Mouse (Mus musculus) embryonic facial prominence, embryonic 12.5 days (tissue): ENCODE measurements at regions not wholly inside any gene's neighbourhood (a gene's known extent, or its start where the extent isn't known, plus 50 kb on each side); places are given as distances from the start of the nearest gene placed in this dataset.

Experiments used
- ATAC-seq: fragments of 200-750 bp; cut with Nextera tagmentation; 2 replicates; pipeline ENCODE4 v1.8.0; 2017; ENCODE audit not compliant: insufficient number of reproducible peaks, insufficient read depth, low FRiP score, low TSS enrichment
- H3K27ac ChIP-seq: fragments of 300-500 bp; sonication (generic); 2 replicates; pipeline ENCODE4 v1.5.1; 2016; ENCODE audit warnings: mild to moderate bottlenecking
- H3K27me3 ChIP-seq: fragments of 300-500 bp; sonication (generic); 2 replicates; pipeline ENCODE4 v1.6.1; 2016; ENCODE audit warnings: mild to moderate bottlenecking, moderate library complexity
- H3K36me3 ChIP-seq: fragments of 300-500 bp; sonication (generic); 2 replicates; pipeline ENCODE4 v1.6.1; 2016; ENCODE audit warnings: mild to moderate bottlenecking
- H3K4me1 ChIP-seq: fragments of 300-500 bp; sonication (generic); 2 replicates; pipeline ENCODE4 v1.6.1; 2016
- H3K4me2 ChIP-seq: fragments of 300-500 bp; sonication (generic); replicated peaks from 2 replicates; pipeline ENCODE4 v1.6.1; 2016; ENCODE audit warnings: mild to moderate bottlenecking, moderate library complexity
- H3K4me3 ChIP-seq: fragments of 300-500 bp; sonication (generic); 2 replicates; pipeline ENCODE4 v1.5.1; 2016; ENCODE audit warnings: mild to moderate bottlenecking
- H3K9ac ChIP-seq: fragments of 300-500 bp; sonication (generic); 2 replicates; pipeline ENCODE4 v1.6.1; 2016; ENCODE audit warnings: mild to moderate bottlenecking, moderate library complexity
- H3K9me3 ChIP-seq: fragments of 300-500 bp; sonication (generic); 2 replicates; pipeline ENCODE4 v1.6.1; 2016; ENCODE audit warnings: mild to moderate bottlenecking, moderate library complexity
- WGBS: fragments of 180-500 bp; shearing (Covaris S2); methylation state at CpG from one replicate; pipeline ENCODE4 v1.1.7; 2016; 5-methylcytosine and 5-hydroxymethylcytosine counted together

- no peaks in the 10 kb centered on the region for H3K36me3 ChIP-seq
- H3K9ac ChIP-seq, result no peak overlapping the region
- peak overlapping the region; percentile 83 for H3K27ac ChIP-seq
- no peaks in the 10 kb centered on the region for H3K9me3 ChIP-seq
- H3K4me2 ChIP-seq, result peak overlapping the region; percentile 16; the same call in 1 of the 2 replicates
- ATAC-seq, result no peak; the same call in 1 of the 2 replicates
- peaks cover 35% of the 10 kb centered on the region; the same call in 1 of the 2 replicates for H3K4me1 ChIP-seq
- no peak overlapping the region for H3K4me3 ChIP-seq
- H3K27me3 ChIP-seq, result no peaks in the 10 kb centered on the region
- whole genome bisulfite sequencing, result 25% methylated on average over 5 of the region's 5 CpGs
These were observed 463.0 kb downstream of the Ccdc171 start for GRCm38 (mm10) chr4:83988314-83988713.

DNA sequence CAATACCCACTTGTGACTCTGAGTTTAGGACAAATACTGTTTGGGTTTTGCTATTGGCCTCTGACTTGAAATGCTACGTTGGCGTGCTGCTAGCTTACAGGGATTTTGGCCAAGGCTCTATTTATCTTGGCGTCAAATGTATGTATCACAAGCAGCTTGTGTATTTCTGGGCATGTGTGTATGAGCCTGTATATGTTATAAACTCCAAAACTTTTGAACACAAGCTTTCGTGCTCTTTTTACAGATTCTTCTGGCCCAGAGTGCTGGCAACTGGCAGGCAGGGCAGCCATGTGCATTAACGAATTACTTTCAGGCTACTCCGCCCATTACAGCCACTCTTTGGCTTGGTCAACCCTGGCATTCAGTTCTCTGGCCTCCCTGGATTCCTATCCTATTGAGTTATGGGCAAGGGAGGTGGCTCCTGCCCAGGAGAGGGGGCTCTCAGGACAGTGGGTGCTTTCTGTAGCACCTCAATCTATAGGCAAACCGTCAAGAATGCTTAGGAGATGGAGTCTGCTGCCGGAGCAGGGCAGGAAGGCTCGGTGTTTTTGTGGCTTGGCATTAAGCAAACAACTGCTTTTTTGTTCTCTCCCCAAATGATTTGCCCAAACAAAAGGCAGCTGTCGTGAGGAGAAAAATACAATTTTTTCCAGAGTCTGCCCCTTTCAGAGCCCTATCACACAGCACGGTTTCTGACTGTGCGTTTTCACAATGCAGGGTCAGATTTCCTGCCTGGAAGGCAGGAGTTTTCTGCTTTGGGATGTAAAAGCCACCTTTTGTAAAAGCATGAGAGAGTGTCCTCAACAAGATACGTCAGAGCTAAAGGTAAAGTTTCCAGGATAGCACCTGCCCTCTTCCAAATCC is 465.0 kb downstream of the Ccdc171 start:
- peak overlapping the region; percentile 64 for H3K27ac ChIP-seq
- WGBS, result 41% methylated on average over 13 of the region's 13 CpGs

DNA sequence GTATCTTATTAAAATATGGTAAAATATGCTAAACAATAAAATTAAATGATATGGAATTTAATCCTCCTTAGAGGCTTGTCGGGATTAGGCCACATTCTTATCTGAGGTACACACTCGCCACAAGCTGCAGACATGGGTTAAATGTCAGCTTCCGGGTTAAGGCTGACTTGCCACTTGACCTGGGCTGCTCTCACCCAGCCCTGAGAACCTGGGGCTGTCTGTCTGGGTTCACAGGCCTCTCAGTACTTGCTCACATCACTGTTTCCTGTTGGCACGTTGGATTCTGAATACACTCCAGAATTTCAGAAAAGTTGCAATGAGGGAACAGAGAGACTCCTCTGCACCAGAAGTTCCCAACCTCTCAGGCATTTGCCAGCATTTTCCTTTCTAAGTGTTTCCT is 465.9 kb downstream of the Ccdc171 start:
- Histone ChIP-seq H3K27ac (peak overlapping the region; percentile 57; the same call in 1 of the 2 replicates), H3K27me3 (no peaks in the 10 kb centered on the region), H3K9ac (no peak overlapping the region), H3K4me3 (no peak overlapping the region), H3K4me1 (peaks cover 35% of the 10 kb centered on the region; the same call in 1 of the 2 replicates), H3K4me2 (no peak overlapping the region), H3K9me3 (no peaks in the 10 kb centered on the region), H3K36me3 (no peaks in the 10 kb centered on the region)
- ATAC-seq, result no peak
- WGBS, result 12% methylated on average over 4 of the region's 4 CpGs

More for the DNA sequence above, 465.0 kb downstream of the Ccdc171 start:
- Histone ChIP-seq H3K4me2 (no peak overlapping the region), H3K27me3 (no peaks in the 10 kb centered on the region), H3K4me3 (no peak overlapping the region), H3K36me3 (no peaks in the 10 kb centered on the region), H3K9me3 (no peaks in the 10 kb centered on the region), H3K4me1 (peaks cover 35% of the 10 kb centered on the region; the same call in 1 of the 2 replicates), H3K9ac (no peak overlapping the region)
- no peak for ATAC-seq

DNA sequence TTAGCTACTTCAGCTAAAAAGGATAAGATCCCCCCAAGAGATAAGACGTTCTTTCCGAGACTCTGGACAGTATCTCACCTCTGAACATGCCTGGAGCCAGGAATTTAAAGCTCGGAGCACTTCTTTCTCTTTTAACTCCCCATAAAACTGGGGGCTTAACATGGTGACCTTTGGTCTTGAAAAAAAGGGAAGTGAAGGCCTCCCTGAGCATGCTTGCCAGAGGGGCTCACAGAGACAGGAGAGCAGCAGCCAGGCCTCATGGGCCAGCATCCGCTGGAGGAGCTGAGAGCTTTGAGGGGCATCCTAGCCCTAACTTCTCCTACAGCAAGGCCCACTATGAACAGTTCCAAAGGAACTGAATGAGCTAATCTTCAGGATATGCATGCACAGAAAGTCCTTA is 471.7 kb downstream of the Ccdc171 start:
- H3K9ac ChIP-seq, result no peak overlapping the region
- no peak overlapping the region for H3K4me2 ChIP-seq
- ATAC-seq, result no peak
- no peaks in the 10 kb centered on the region for H3K27me3 ChIP-seq
- no peaks in the 10 kb centered on the region for H3K9me3 ChIP-seq
- H3K27ac ChIP-seq, result no peak overlapping the region
- H3K4me3 ChIP-seq, result no peak overlapping the region
- 47% methylated on average over 4 of the region's 4 CpGs for WGBS
- peaks cover 14% of the 10 kb centered on the region for H3K4me1 ChIP-seq
- no peaks in the 10 kb centered on the region for H3K36me3 ChIP-seq

GRCm38 (mm10) chr4:84001645-84002044 is 476.3 kb downstream of the Ccdc171 start:
- Histone ChIP-seq H3K4me1 (peaks cover 30% of the 10 kb centered on the region), H3K4me3 (no peak overlapping the region), H3K4me2 (no peak overlapping the region), H3K36me3 (no peaks in the 10 kb centered on the region), H3K27ac (peak overlapping the region; percentile 69; the same call in 1 of the 2 replicates), H3K27me3 (no peaks in the 10 kb centered on the region), H3K9ac (no peak overlapping the region), H3K9me3 (no peaks in the 10 kb centered on the region)
- no peak for ATAC-seq
- WGBS, result 64% methylated on average over 7 of the region's 7 CpGs

GRCm38 (mm10) chr4:84004055-84004778 is 478.9 kb downstream of the Ccdc171 start:
- no peak for ATAC-seq
- 0 out of 2 replicates have a peak overlapping the region, but pooled peaks have one; percentile 18 for H3K27ac ChIP-seq
- H3K9ac ChIP-seq, result no peak overlapping the region
- 44% methylated on average over 7 of the region's 7 CpGs for WGBS
- no peak overlapping the region for H3K4me2 ChIP-seq
- no peak overlapping the region for H3K4me3 ChIP-seq
- H3K36me3 ChIP-seq, result no peaks in the 10 kb centered on the region
- no peaks in the 10 kb centered on the region for H3K27me3 ChIP-seq
- H3K4me1 ChIP-seq, result peaks cover 30% of the 10 kb centered on the region
- H3K9me3 ChIP-seq, result no peaks in the 10 kb centered on the region

GRCm38 (mm10) chr4:84004786-84005382 is 479.5 kb downstream of the Ccdc171 start:
- no peak overlapping the region for H3K9ac ChIP-seq
- 60% methylated on average over 10 of the region's 10 CpGs for WGBS
- H3K4me1 ChIP-seq, result peaks cover 30% of the 10 kb centered on the region
- no peaks in the 10 kb centered on the region for H3K27me3 ChIP-seq
- H3K27ac ChIP-seq, result 0 out of 2 replicates have a peak overlapping the region, but pooled peaks have one; percentile 18
- no peak overlapping the region for H3K4me2 ChIP-seq
- H3K4me3 ChIP-seq, result no peak overlapping the region
- no peak for ATAC-seq
- no peaks in the 10 kb centered on the region for H3K9me3 ChIP-seq
- H3K36me3 ChIP-seq, result no peaks in the 10 kb centered on the region

GRCm38 (mm10) chr4:84011941-84012340 is 486.6 kb downstream of the Ccdc171 start:
- Histone ChIP-seq H3K9me3 (no peaks in the 10 kb centered on the region), H3K4me3 (no peak overlapping the region), H3K4me1 (0 out of 2 replicates have a peak, but pooled peaks cover 2% of the 10 kb centered on the region), H3K27ac (no peak overlapping the region), H3K9ac (no peak overlapping the region), H3K27me3 (no peaks in the 10 kb centered on the region), H3K4me2 (no peak overlapping the region), H3K36me3 (no peaks in the 10 kb centered on the region)
- 95% methylated on average over 6 of the region's 6 CpGs for WGBS
- no peak for ATAC-seq

GRCm38 (mm10) chr4:84015139-84015538 is 489.8 kb downstream of the Ccdc171 start:
- Histone ChIP-seq H3K4me1 (peaks cover 25% of the 10 kb centered on the region; the same call in 1 of the 2 replicates), H3K27ac (no peak overlapping the region), H3K36me3 (no peaks in the 10 kb centered on the region), H3K27me3 (0 out of 2 replicates have a peak, but pooled peaks cover 4% of the 10 kb centered on the region), H3K9me3 (no peaks in the 10 kb centered on the region), H3K4me3 (no peak overlapping the region), H3K9ac (no peak overlapping the region), H3K4me2 (no peak overlapping the region)
- no peak for ATAC-seq
- 81% methylated on average over 4 of the region's 4 CpGs for WGBS

DNA sequence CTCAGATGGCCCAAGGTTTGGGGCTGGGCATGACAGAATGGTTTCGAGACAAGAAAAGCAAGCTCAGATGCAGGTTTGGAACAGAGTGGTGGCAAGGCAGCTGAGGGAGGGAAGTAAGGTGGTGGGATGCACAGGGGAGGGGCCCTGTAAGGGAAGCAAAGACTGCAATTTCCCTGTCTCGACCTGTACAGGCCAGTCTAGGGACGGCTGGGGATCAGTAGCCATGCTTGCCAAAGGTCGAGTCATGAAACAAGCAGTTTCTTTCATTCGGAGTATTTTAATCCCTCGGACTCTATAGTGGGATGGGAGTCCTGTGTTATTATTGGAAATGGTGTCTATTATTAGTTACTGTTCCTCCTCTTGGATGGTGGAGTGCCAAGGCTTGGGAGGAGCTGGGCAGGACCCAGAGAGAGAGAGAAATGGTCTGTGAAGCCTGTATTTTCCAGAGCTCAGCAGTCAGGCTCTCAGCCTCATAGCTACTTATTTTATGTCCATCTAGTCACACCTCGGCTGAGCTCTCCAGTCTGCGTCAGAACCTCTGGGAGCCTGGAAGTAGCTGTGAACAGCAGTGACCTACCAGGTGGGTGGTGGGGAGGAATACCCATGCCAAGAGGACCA is 490.3 kb downstream of the Ccdc171 start:
- 61% methylated on average over 8 of the region's 8 CpGs for WGBS
- H3K9me3 ChIP-seq, result no peaks in the 10 kb centered on the region
- ATAC-seq, result no peak
- no peaks in the 10 kb centered on the region for H3K36me3 ChIP-seq
- H3K9ac ChIP-seq, result no peak overlapping the region
- peaks cover 26% of the 10 kb centered on the region; the same call in 1 of the 2 replicates for H3K4me1 ChIP-seq
- H3K27me3 ChIP-seq, result 0 out of 2 replicates have a peak, but pooled peaks cover 4% of the 10 kb centered on the region
- H3K27ac ChIP-seq, result no peak overlapping the region
- H3K4me3 ChIP-seq, result no peak overlapping the region
- no peak overlapping the region for H3K4me2 ChIP-seq

- H3K27me3 ChIP-seq, result 0 out of 2 replicates have a peak, but pooled peaks cover 4% of the 10 kb centered on the region
- H3K4me2 ChIP-seq, result no peak overlapping the region
- peaks cover 29% of the 10 kb centered on the region; the same call in 1 of the 2 replicates for H3K4me1 ChIP-seq
- 58% methylated on average over 7 of the region's 7 CpGs for WGBS
- no peak overlapping the region for H3K9ac ChIP-seq
- H3K4me3 ChIP-seq, result no peak overlapping the region
- H3K27ac ChIP-seq, result peak overlapping the region; percentile 61
- no peak for ATAC-seq
- H3K9me3 ChIP-seq, result no peaks in the 10 kb centered on the region
- no peaks in the 10 kb centered on the region for H3K36me3 ChIP-seq
These were observed 492.8 kb downstream of the Ccdc171 start for GRCm38 (mm10) chr4:84018135-84018534.
